Mouse (Mus musculus) embryonic fibroblast, embryonic 13.5 days (primary cell): ENCODE data around the gene Lyrm4.

ENCODE experiments used
- CTCF ChIP-seq: IDR thresholded peaks from 2 replicates; pipeline ENCODE4 v1.5.1; 2011; ENCODE audit warnings: mild to moderate bottlenecking, control low read depth, low read length, moderate library complexity, borderline replicate concordance; ENCODE audit not compliant: insufficient read depth
- POLR2A ChIP-seq: IDR thresholded peaks from 2 replicates; pipeline ENCODE4 v1.6.1; 2011; ENCODE audit warnings: low read depth, mild to moderate bottlenecking, control low read depth, low read length, moderate library complexity

- no peak for TF ChIP-seq POLR2A
- no peak for TF ChIP-seq CTCF
Measured at GRCm38 (mm10) chr13:35940934-35941333, 176.4 kb downstream of the Lyrm4 start.
